Mouse (Mus musculus) spleen, adult 2 months (tissue): Measurements from ENCODE around the gene Arfip2. TPM values are rescaled to one million over a fixed set of nuclear protein-coding genes. Genes with fewer than 3 reads are reported as not detected.

Experiments used
- DNase-seq, 2 experiments: peaks; one replicate each; pipeline versions ENCODE4 v3.0.0 to v3.0.0-alpha.2; 2012 to 2021; ENCODE audit warnings: low spot score in 2 of 2, low read depth in 1 of 2
- H3K27ac ChIP-seq: fragments of 200-500 bp; 2 replicates; pipeline ENCODE4 v1.5.1; 2012; ENCODE audit warnings: low read length, inconsistent platforms; ENCODE audit not compliant: insufficient read depth
- H3K27me3 ChIP-seq: fragments of 200-500 bp; 2 replicates; pipeline ENCODE4 v1.6.1; 2012; ENCODE audit warnings: mild to moderate bottlenecking, moderate library complexity, low read length, inconsistent platforms; ENCODE audit not compliant: control insufficient read depth, insufficient read depth
- H3K36me3 ChIP-seq: fragments of 200-500 bp; 2 replicates; pipeline ENCODE4 v1.6.1; 2012; ENCODE audit warnings: mild to moderate bottlenecking, low read length, inconsistent platforms; ENCODE audit not compliant: control insufficient read depth, insufficient read depth
- H3K4me1 ChIP-seq: fragments of 200-500 bp; 2 replicates; pipeline ENCODE4 v1.6.1; 2011; ENCODE audit warnings: inconsistent platforms; ENCODE audit not compliant: control insufficient read depth, insufficient read depth, insufficient read length
- H3K4me3 ChIP-seq: fragments of 200-500 bp; 2 replicates; pipeline ENCODE4 v1.5.1; 2011; ENCODE audit warnings: mild to moderate bottlenecking, inconsistent platforms; ENCODE audit not compliant: insufficient read depth, insufficient read length; ENCODE audit errors: extremely low read depth
- CTCF ChIP-seq: fragments of 200-500 bp; IDR thresholded peaks from 2 replicates; pipeline ENCODE4 v1.5.1; 2011; ENCODE audit warnings: mild to moderate bottlenecking, inconsistent platforms; ENCODE audit not compliant: insufficient read depth, insufficient read length, insufficient replicate concordance; ENCODE audit errors: extremely low read depth
- POLR2A ChIP-seq: fragments of 200-500 bp; IDR thresholded peaks from 2 replicates; pipeline ENCODE4 v1.6.1; 2011; ENCODE audit warnings: low read depth, low read length, inconsistent platforms
- WGBS: fragments of 180-500 bp; shearing (Covaris S2); methylation state at CpG from one replicate; pipeline ENCODE4 v1.1.7; 2018; 5-methylcytosine and 5-hydroxymethylcytosine counted together
- polyA plus RNA-seq: library from polyadenylated mRNA; depleted of rRNA; stranded (reverse); fragments of >200 nt; gene quantifications from 2 replicates; pipeline ENCODE4 v1.2.3, GENCODE M21; 2012

The Arfip2 gene
- polyA plus RNA-seq, 1 experiment = 38.3 TPM

- Histone ChIP-seq H3K4me1 (peaks cover 8% of the 10 kb centered on the region), H3K36me3 (no peaks in the 10 kb centered on the region), H3K27ac (no peak overlapping the region), H3K4me3 (no peak overlapping the region), H3K27me3 (0 out of 2 replicates have a peak, but pooled peaks cover 2% of the 10 kb centered on the region)
- TF ChIP-seq CTCF (no peak), POLR2A (no peak)
- 15% methylated on average over 3 of the region's 3 CpGs for WGBS
- no peak for DNase-seq
These were observed 11.6 kb downstream of the Arfip2 start for GRCm38 (mm10) chr7:105628633-105629032.

- Histone ChIP-seq H3K27ac (no peak overlapping the region), H3K27me3 (no peaks in the 10 kb centered on the region), H3K36me3 (no peaks in the 10 kb centered on the region), H3K4me1 (peaks cover 6% of the 10 kb centered on the region), H3K4me3 (no peak overlapping the region)
- TF ChIP-seq CTCF = no peak
- TF ChIP-seq POLR2A = no peak
- WGBS = 86% methylated on average over 6 of the region's 6 CpGs
- no peak for DNase-seq
These were observed 14.8 kb downstream of the Arfip2 start for GRCm38 (mm10) chr7:105625397-105625796.

- no peak overlapping the region for H3K27ac ChIP-seq
- H3K4me1 ChIP-seq = no peaks in the 10 kb centered on the region
- no peak for DNase-seq
- H3K4me3 ChIP-seq = no peak overlapping the region
- no peaks in the 10 kb centered on the region for H3K27me3 ChIP-seq
- peaks cover 8% of the 10 kb centered on the region for H3K36me3 ChIP-seq
- TF ChIP-seq CTCF (no peak), POLR2A (no peak)
- 85% methylated on average over 8 of the region's 8 CpGs for whole genome bisulfite sequencing
These were observed 18.4 kb downstream of the Arfip2 start for GRCm38 (mm10) chr7:105621646-105622292.

- H3K4me3 ChIP-seq = no peak overlapping the region
- H3K27ac ChIP-seq = no peak overlapping the region
- H3K36me3 ChIP-seq = peaks cover 8% of the 10 kb centered on the region
- H3K27me3 ChIP-seq = no peaks in the 10 kb centered on the region
- DNase-seq = no peak
- 90% methylated on average over 4 of the region's 4 CpGs for WGBS
- H3K4me1 ChIP-seq = no peaks in the 10 kb centered on the region
- TF ChIP-seq POLR2A (no peak), CTCF (no peak)
These were observed 19.2 kb downstream of the Arfip2 start for GRCm38 (mm10) chr7:105621053-105621452.

GRCm38 (mm10) chr7:105619701-105620100 is 20.5 kb downstream of the Arfip2 start:
- no peak for TF ChIP-seq CTCF
- TF ChIP-seq POLR2A = no peak
- 89% methylated on average over 3 of the region's 3 CpGs for WGBS
- Histone ChIP-seq H3K36me3 (peaks cover 8% of the 10 kb centered on the region), H3K27me3 (no peaks in the 10 kb centered on the region), H3K27ac (no peak overlapping the region), H3K4me3 (no peak overlapping the region), H3K4me1 (no peaks in the 10 kb centered on the region)
- no peak for DNase-seq

GRCm38 (mm10) chr7:105617810-105618209 is 22.4 kb downstream of the Arfip2 start:
- 93% methylated on average over 22 of the region's 22 CpGs for WGBS
- no peak for DNase-seq
- H3K4me3 ChIP-seq = no peak overlapping the region
- peaks cover 8% of the 10 kb centered on the region for H3K36me3 ChIP-seq
- H3K27me3 ChIP-seq = no peaks in the 10 kb centered on the region
- TF ChIP-seq POLR2A (no peak), CTCF (no peak)
- no peaks in the 10 kb centered on the region for H3K4me1 ChIP-seq
- no peak overlapping the region for H3K27ac ChIP-seq

GRCm38 (mm10) chr7:105616561-105616960 is 23.7 kb downstream of the Arfip2 start:
- 90% methylated on average over 6 of the region's 6 CpGs for WGBS
- peaks cover 8% of the 10 kb centered on the region for H3K36me3 ChIP-seq
- TF ChIP-seq POLR2A (no peak), CTCF (no peak)
- H3K27me3 ChIP-seq = no peaks in the 10 kb centered on the region
- no peak for DNase-seq
- no peak overlapping the region for H3K27ac ChIP-seq
- no peak overlapping the region for H3K4me3 ChIP-seq
- H3K4me1 ChIP-seq = no peaks in the 10 kb centered on the region
